Mouse (Mus musculus) cerebellum, adult 11-12 months (tissue): ENCODE results near the gene Canx.
A peak's percentile ranks its signal among the peaks of the same experiment; 100 is the strongest.
"Not testable (repeated sequence)": the region's sequence is repeated elsewhere in the genome, so short reads cannot be mapped to it uniquely, and the experiment has no call there.

Source experiments
- DNase-seq: peaks from one replicate; pipeline ENCODE4 v3.0.0; 2022

Canx gene

DNA sequence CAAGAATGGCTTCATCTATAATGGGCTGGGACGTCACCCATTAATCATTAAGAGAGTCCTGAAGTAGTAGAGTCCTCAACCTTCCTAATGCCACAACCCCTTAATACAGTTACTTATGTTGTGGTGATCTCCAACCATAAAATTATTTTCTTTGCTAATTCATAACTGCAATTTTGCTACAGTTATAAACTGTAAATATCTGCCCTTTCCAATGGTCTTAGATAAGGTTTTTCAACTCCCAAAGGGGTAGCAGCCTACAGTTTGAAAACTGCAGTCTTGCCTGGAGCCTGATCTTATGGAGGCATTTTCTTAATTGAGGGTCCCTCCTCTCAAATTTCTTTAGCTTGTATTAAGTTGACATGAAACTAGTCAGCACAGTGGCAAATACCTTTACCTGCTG, 3.9 kb upstream of the Canx start:
- no peak for DNase-seq

DNA sequence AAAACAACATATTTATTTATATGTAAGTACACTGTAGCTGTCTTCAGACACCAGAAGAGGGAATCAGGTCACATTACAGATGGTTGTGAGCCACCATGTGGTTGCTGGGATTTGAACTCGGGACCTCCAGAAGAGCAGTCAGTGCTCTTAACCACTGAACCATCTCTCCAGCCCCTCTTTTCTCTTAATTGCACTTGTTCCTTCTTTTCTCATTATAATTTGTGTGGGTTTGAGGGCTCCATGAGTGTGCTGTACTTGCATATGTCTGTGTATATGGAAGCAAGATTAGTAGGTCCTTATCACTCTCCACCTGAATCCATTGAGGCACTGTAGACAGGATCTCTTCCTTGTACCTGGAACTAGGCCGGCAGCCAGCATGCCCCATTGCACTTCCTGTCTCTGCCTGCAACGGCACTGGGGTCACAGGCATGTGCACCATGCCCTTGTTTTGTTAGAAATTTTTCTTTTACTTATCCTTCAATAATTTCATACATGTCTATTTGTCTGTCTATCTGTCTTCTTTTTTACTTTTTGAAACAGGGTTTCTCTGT, 2.7 kb upstream of the Canx start:
- DNase-seq: no peak

DNA sequence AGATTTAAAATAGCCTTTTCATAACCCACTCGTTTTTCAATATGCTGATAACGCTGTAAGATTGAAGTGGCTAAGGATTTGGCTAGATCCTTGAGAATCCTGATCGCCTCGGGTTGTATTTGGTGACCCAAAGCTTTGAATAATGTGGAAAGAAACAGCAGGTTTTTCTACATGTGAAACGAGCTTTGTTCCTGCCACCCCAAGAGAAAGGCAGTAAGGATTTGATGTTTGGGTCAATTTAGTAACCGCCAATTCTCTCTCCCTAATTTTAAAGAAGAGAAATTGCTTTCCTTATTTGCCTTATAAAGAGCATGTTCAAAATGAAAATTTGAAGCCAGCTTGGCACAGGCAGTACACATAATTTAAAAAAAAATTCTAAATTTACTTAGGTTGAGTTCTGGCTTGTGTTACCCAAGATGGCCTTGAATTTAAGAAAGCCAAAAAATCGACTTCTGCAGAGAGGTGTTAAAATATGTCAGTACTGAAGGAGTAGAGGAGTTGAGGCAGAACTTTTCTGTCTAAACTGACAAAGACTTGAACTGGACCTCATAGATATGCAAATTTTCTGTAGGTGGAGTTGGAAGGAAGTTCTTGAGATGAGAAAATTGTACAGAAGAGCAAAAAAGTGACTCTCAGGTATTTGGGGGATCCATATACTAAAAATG, 961 bp upstream of the Canx start:
- no peak for DNase-seq

- no peak for DNase-seq
These were observed 562 bp downstream of the Canx start for GRCm38 (mm10) chr11:50324751-50325471.

GRCm38 (mm10) chr11:50323843-50324242, 1.6 kb downstream of the Canx start:
- DNase-seq: no peak

DNA sequence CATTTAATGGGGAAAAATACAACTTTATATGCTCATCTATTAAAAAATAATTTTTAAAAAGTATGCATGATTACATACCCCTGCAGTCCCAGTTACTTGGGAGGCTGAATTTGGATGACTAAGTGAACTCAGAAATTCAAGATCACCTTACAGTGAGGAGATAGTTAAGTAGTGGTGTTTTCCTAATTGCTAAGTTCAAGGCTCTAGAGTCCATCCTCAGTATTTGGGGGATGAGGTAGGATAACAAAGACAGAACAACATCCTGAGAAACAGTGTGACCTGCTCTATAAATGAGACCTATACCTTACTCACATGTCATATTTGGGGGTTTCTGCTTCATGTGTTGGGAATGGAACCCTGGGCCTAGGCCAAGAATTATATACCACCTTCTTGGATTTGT, 3.1 kb downstream of the Canx start:
- DNase-seq: no peak

- no peak for DNase-seq
These were observed 4.2 kb downstream of the Canx start for GRCm38 (mm10) chr11:50321239-50321638.

DNA sequence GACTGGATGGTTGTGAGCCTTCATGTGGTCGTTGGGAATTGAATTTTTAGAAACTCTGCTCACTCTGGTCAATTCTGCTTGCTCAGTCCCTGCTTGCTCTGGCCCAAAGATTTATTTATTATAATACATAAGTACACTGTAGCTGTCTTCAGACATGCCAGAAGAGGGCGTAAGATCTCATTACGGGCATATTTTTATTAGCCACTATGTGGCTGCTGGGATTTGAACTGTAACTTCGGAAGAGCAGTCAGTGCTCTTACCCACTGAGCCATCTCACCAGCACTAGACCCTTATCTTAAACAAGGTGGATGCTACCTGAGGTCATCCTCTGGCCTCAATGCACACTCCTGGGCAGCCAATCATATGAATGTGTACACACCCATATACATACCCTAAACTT, 6.1 kb downstream of the Canx start:
- DNase-seq: not testable (repeated sequence)

GRCm38 (mm10) chr11:50312803-50313202, 12.7 kb downstream of the Canx start:
- no peak for DNase-seq

DNA sequence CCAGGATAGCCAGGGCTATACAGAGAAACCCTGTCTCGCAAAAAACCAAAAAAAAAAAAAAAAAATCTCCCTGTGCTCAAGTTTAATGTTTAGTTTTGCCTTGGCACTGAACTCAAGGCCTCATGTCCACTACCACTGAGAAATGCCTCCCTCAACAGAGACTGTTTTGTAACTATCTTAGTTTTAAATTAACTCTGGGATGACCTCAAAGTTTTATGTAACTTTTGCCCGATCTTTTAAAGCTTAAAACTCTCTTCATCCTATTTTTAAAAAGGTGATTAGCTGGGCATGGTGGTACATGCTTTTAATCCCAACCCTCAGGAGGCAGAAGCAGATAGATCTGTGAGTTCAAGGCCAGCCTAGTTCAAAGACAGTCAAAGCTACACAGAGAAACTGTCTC, 22.1 kb downstream of the Canx start:
- DNase-seq: no peak

GRCm38 (mm10) chr11:50292190-50292855, 33.1 kb downstream of the Canx start, which contains the start of gene Maml1:
Gene Maml1 (minus strand): TSS chr11:50292311.
- peak; percentile 98 for DNase-seq

GRCm38 (mm10) chr11:50291321-50292165, 33.9 kb downstream of the Canx start:
- DNase-seq: peak; percentile 46

GRCm38 (mm10) chr11:50290486-50291225, 34.8 kb downstream of the Canx start:
- DNase-seq: no peak

GRCm38 (mm10) chr11:50286428-50286827, 39.0 kb downstream of the Canx start:
- no peak for DNase-seq

DNA sequence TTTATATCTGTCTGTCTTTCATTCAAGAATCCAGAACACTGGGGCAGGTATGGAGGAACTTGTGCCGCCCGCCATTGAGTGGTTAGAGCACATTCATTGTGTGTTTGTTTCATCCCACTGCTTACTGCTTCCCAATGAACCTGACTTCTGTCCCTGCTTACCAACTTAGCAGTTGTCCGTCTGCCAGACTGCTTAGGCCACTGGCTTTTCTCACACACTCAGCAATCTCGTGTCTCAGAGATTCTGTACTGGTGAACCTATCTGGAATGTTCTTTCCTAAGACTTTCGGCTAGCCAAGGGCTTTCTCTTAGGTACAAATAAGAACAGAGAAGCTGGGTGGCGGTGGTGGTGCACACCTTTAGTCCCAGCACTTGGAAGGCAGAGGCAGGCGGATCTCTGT, 39.8 kb downstream of the Canx start:
- DNase-seq: no peak

DNA sequence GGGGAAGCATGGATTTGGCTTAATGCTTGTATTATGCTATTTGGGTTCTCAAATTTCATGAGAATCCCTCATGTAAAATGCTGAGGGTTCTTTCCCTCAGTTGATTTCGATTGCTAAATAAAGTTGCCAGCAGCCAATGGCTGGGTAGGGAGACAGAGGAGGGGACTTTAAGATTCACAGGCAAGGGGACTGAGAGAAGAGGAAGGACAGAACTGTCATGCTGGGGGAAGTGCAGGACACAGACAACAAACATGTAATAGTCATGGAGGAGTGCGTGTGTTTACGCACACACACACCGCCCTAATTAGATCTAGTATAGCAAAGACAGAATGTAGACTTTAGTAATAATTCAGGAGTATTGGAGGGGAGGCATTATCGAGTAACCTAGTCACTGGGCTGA, 40.2 kb downstream of the Canx start:
- DNase-seq: no peak

- no peak for DNase-seq
These were observed 45.4 kb downstream of the Canx start for GRCm38 (mm10) chr11:50280053-50280452.

- no peak for DNase-seq
These were observed 46.5 kb downstream of the Canx start for GRCm38 (mm10) chr11:50279005-50279404.

DNA sequence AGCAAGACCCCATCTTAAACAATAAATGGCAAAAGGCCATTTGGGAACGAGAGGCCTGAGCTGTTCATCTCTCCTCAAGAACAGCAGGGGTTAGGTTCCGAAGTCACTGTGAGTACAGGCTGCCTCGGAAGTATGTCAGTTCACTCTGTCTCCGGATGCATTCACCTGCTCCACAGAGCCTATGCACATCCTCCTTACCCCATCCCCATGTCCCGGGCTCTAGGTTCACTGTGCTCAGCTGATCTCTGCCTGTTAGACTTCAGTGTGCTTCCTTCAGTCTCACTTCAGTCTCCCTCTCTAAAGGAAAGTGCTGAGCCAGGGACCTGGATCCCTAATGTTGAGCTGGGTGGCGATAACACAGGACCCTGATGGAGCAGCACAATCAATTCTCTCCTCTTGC, 47.8 kb downstream of the Canx start:
- no peak for DNase-seq

DNA sequence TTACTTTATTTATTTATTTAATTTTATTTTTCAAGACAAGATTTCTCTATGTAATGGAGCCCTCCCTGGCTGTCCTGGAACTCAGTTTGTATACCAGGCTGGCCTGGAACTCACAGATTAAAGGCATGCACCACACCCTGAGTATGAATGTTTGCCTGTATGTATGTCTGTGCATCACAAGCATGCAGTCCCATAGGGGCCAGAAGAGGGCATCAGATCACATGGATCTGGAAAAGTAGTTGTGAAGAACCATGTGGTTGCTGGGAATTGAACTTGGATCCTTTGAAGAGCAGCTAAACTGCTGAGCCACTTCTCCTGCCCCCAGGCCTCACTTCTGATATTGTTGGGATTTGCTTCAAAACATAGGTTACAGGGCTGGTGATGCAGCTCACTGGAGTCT, 48.4 kb downstream of the Canx start:
- no peak for DNase-seq

GRCm38 (mm10) chr11:50275568-50276151, 49.8 kb downstream of the Canx start:
- DNase-seq: no peak

- no peak for DNase-seq
These were observed 50.4 kb downstream of the Canx start for GRCm38 (mm10) chr11:50275077-50275476.
